Mouse (Mus musculus): Measurements from ENCODE around the gene Tanc1.
"Not testable (repeated sequence)": the region's sequence is repeated elsewhere in the genome, so short reads cannot be mapped to it uniquely, and the experiment has no call there.

Tanc1 gene

GRCm38 (mm10) chr2:59611831-59612732 is at the start of gene Tanc1:
Gene Tanc1, plus strand, starts transcription at chr2:59612042.
- DNase-seq (ENCODE audit: low spot score): peak; percentile 88

DNA sequence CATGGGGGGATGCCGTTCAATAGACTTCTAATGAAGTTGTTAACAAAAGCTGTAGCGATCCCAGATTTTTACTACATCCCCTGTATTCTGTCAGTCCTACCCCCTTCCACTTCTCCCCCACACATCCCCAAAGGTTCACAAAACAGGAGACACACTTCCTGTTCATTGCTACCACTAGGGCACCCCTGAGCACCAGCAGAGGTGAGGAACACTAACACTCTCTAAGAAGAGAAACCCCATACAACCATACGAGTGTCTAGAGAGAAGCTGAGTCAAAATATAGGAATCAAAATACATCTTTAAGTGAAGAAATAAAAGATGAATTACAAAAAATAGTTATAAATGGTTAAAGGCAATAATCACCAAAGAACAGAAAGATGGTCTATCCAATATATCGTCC is 49.6 kb upstream of the Tanc1 start:
- peak; percentile 27 for DNase-seq (ENCODE audit: low spot score)

GRCm38 (mm10) chr2:59562696-59563095 is 49.1 kb upstream of the Tanc1 start:
- DNase-seq (ENCODE audit: low spot score): peak; percentile 78

DNA sequence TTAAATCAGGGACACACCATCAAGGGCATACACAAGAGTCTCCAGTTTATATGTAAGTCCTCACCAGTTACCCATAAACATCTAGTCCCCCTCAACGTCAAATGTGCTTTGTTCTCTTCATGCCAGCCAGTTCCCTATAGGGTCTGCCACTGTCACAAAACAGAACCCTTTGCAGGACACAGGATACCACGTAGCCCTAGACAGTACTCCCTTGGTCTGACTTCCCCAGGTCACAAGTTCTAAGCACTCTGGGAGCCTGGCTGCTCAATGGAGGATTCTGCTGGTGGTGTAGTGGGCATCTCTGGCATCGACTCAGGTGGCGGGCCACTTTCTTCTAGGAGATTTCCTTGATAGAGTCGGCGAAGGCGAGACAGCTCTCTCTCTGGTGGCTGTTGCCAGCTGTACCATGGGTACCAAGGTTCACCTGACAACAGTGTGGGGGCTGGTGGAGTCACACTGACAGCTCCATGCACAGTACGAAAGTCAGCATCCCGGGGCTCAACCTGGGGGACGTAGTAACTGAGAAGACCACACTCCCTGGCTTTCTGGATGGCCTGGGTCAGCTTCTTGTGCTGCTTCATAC is 47.7 kb upstream of the Tanc1 start:
- not testable (repeated sequence) for DNase-seq (ENCODE audit: low spot score)

DNA sequence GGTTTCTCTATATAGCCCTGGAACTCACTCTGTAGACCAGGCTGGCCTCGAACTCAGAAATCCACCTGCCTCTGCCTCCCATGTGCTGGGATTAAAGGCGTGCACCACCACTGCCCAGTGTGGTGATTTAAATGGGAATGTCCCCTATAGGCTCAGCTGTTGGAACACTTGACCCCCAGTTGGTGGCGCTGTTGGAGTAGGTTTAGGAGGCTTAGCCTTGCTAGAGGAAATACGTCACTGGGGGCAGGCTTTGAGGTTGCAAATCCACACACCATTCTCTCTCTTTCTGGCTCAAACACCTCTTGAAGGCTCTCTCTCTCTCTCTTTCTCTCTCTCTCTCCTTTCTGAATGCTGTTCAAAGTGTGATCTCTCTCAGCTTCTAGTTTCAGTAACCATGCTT is 46.9 kb upstream of the Tanc1 start:
- no peak for DNase-seq (ENCODE audit: low spot score)

- DNase-seq (ENCODE audit: low spot score): no peak
These were observed 30.9 kb upstream of the Tanc1 start for GRCm38 (mm10) chr2:59580939-59581338.

DNA sequence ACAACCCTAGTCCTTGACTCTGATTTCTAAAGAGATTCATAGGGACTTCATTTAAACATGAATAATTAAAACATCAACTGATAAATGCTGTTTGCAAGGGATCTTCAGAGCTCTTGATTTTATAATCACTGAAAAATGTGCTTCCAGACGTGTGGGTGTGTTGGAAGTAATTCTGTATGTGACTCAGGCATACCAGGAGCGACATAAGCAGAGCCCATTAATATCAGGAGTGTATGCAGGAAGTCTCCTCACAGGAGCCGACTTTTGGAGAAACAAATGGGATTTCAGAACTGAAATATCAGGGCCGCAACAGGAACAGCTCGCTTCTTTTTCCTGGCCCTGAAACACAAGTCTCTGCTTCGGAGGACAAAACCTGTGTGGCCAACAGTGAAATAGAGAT is 27.9 kb upstream of the Tanc1 start:
- DNase-seq (ENCODE audit: low spot score): no peak

GRCm38 (mm10) chr2:59587387-59588095 is 24.3 kb upstream of the Tanc1 start:
- DNase-seq (ENCODE audit: low spot score): no peak

GRCm38 (mm10) chr2:59588096-59588405 is 23.8 kb upstream of the Tanc1 start:
- no peak for DNase-seq (ENCODE audit: low spot score)

- DNase-seq (ENCODE audit: low spot score): no peak
These were observed 18.4 kb upstream of the Tanc1 start for GRCm38 (mm10) chr2:59593341-59593902.

DNA sequence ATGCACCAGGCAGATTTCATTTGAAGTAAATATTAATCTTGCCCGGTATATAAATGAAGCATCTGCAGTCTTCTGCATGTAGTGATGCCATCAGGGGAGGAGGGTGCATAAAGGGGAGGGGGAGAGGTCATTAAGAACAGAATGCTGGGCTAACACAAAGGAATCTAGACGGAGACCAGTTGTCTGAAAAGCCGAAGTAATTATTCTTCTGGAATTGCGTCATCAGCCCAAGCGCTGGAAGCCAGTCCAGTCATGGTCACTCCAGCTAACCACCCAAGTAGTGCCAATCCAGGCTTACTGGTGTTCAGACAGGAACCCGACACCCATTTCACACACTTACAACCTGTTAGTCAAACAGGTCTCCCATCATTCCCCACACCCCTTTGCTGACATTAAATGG is 17.7 kb upstream of the Tanc1 start:
- DNase-seq (ENCODE audit: low spot score): peak; percentile 29

DNA sequence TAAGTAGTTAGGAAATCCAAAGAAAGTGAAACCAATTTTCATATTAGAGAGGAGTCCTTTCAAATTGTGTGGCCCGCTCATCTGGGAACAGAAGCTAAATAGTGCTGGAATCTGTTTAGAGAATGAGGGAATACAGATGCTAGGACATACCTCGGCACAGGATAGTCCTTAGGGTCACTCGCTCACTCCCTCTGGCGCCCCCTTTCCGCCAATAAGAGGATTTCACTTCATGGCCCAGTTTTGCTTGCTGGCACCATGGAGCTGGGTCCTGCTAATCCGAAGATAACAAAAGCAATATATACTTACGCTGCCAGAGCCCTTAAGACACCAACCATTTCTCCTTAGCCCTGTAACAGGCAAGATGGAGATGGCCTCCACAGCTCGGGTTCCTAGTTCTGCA is 15.3 kb upstream of the Tanc1 start:
- no peak for DNase-seq (ENCODE audit: low spot score)

DNA sequence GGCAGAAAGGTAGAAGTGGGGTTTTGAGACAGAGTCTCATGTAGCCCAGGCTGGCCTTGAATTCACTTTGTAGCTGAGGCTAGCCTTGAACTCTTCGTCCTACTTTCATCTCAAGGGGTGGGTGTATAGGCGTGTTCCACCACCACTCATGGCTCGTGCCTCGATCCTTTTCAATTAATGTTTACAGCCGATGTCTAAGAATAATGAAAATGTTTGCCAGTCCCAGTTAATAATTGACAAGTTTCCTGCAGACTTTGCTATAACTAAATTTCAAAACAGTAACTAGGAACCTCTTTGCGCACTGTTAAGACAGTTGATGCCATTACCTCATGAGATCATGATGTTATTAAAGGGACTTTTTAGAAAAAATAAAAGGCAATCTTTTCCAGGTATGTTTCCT is 13.6 kb upstream of the Tanc1 start:
- no peak for DNase-seq (ENCODE audit: low spot score)

DNA sequence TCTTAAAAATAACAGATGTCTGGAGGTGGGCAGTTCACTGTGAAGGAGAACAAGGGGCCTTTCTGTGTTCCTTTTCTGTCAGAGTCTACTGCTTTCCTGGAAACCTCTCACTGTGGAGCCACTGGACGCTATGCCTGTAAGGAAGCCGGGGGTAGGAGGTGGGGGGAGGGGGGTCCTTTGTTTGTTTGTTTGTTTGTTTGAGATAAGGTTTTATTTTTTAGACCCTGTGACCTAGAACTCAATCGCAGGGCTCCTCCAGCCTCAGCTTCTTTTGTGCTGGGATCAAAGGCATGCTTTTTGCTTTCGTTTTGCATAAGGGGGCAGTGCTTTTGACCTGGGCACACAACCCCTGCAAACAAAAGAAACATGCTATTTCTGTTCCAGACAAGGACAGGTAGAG is 12.9 kb upstream of the Tanc1 start:
- DNase-seq (ENCODE audit: low spot score): no peak

- peak; percentile 86 for DNase-seq (ENCODE audit: low spot score)
These were observed 12.3 kb upstream of the Tanc1 start for GRCm38 (mm10) chr2:59599338-59600111.

DNA sequence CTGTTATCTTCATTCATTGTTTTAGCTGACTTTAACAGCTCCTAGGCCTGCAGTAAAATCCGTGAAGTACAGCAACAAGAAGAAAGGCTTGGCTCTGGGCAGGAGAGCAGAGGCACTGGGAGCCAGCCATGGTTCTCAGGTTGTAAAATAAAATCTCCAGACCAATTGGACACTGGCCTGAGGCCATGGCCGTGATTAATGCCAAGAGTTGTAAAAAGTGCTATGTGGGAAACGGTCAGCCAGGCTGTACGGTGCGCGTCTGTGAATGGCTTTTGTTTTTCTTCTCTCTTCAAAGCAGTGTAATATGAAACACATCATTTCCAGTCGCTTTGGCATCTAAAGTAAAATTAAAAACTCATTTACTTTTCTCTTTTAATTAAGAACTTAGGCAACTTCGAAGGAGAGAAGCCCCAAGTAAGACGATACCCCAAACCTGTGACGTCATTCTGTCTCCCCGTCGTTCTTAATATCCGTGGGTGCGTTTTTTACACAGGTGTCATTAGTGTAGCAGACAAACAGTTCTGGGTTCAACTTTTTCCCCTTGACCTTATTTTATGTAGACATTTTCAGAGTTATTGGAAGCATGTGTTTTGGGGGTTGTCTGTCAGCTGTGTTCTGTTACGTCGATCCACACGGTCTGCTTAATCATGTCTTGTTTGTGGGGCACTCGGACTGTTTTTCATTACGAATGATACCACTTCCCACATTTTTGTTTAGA is 11.6 kb upstream of the Tanc1 start:
- DNase-seq (ENCODE audit: low spot score): peak; percentile 66

DNA sequence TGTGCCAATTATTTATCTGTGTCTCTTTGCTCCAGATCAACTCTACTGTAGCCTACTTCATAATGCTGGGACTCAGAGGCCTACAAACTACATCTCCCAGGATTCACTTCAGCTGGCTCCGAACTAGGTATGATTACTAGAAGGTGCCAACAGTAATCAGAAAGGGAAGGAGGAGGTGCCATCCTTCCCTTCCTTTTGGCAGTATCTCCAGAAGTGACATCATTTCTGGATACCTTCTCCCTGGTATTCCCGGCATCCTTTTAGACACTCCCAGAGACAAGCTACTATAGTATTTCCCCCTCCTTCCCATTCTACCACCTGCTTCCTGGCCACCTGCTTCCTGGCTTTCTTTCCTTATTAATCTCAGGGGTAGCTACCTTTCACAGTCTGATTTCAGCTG is 10.9 kb upstream of the Tanc1 start:
- no peak for DNase-seq (ENCODE audit: low spot score)

- no peak for DNase-seq (ENCODE audit: low spot score)
These were observed 10.4 kb upstream of the Tanc1 start for GRCm38 (mm10) chr2:59601452-59601851.

GRCm38 (mm10) chr2:59608958-59609357 is 2.9 kb upstream of the Tanc1 start:
- peak; percentile 36 for DNase-seq (ENCODE audit: low spot score)

DNA sequence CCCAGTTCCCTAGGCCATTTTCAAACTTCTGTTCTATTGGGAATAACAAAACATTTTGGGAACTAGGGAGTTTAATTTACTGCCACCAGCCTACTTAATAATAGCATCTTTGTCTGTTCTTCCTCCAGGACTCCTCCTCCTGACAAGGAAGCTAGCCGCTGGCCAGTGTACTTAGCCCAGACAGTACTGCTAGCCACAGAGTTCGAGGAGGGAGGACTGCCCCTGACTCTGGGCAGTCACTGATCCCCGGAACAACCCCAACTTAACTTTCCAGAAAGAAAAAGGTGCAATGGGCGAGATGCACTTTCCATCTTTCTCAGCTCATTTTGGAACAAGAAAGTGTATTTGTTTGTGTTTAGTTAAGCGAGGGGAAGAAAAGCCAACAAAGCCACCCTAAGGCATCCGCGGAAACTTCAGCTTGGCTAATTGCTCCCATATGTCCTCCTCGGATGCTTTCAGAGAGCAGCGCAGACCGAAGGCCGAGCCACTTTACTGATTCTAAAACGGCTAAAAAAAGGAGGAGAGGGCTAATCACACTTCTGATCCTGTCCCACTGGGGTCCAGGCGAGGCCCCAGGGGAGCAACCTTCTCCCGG is 529 bp upstream of the Tanc1 start:
- peak; percentile 83 for DNase-seq (ENCODE audit: low spot score)
